Mouse (Mus musculus): ENCODE results near the gene Acer2. TPM values are rescaled to one million over a fixed set of nuclear protein-coding genes. Genes with fewer than 3 reads are reported as not detected.

Acer2 gene
- polyA plus RNA-seq, 1 experiment from 2014 or later = 7.0 TPM

DNA sequence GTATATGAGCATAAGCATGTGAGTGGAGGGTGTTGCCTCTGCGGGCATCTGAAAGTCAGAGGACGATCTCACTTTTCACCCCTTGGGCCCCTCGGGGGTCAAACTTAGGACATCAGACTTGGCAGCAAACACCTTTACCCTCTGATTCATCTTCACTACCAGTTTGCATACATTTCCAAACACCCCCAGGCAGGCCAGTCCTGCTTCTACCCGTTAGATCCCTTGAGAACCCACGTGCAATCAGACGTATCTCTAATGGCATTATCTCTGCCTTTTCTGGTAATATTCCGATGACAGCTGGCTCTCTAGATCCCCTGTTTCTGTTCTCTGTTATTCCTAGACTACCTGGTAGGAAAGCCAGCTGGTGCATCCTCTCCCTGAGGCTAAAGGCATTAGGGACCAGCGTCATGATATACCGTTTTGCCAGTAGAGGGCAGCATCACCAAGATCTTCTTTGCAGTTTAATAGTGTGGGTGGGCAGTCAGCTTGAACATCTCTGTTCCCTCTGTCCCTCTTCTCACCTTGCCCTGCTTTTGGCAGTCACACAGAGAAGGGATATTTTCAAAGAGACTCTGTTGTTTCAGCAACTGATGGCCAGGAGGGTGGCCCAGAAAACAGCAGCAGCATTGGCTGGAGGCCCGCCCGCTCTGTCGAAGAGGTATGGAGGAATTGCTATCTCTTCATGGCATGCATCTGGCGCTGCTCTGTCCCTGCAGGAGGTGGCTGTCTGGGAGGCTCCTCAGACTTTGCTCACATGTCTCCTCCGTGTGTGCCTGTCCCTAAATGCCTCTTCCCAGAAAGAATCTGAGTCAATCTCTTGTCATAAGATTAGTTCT is 83.6 kb downstream of the Acer2 start:
- Histone ChIP-seq H3K9me3 (ENCODE audit: control insufficient read depth, low read length) (no peaks in the 10 kb centered on the region), H3K4me3 (ENCODE audit: low read depth, low read length) (no peak overlapping the region), H3K9ac (ENCODE audit: low read length) (no peak overlapping the region), H3K4me1 (ENCODE audit: control insufficient read depth, insufficient read depth, low read length) (no peaks in the 10 kb centered on the region), H3K36me3 (ENCODE audit: control insufficient read depth, insufficient read depth, low read length) (no peaks in the 10 kb centered on the region), H3K27ac (ENCODE audit: low read depth, low read length) (no peak overlapping the region), H3K27me3 (ENCODE audit: control insufficient read depth, insufficient read depth, low read length) (no peaks in the 10 kb centered on the region), H3K4me2 (no peak overlapping the region)
- WGBS = 48% methylated on average over 14 of the region's 14 CpGs
- ATAC-seq (ENCODE audit: low FRiP score) (peak; percentile 76), DNase-seq (ENCODE audit: low spot score, missing footprints) (peak; percentile 95)

DNA sequence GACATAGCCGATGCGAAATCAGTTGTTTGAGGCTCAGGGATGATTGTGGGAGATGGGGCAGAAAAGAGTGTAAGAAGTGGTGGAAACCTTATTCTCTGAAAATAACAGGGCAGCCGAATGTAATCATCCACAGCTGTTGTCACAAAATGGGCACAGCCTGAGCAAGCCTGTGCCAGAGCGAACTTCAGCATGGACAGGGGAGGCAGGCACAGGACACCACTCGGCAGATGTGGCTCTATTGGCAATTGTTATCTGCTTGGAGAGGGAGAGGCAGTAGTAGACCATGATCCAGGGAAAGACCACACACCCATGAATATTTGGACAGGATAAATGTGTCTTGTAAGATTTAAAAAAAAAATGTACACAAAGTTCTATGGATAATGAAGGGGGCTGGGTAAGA is 103.1 kb downstream of the Acer2 start:
- no peaks in the 10 kb centered on the region for H3K4me1 ChIP-seq (ENCODE audit: control insufficient read depth, insufficient read depth, low read length)
- no peaks in the 10 kb centered on the region for H3K9me3 ChIP-seq (ENCODE audit: control insufficient read depth, low read length)
- H3K4me3 ChIP-seq (ENCODE audit: low read depth, low read length) = no peak overlapping the region
- WGBS = 88% methylated on average over 5 of the region's 5 CpGs
- no peak overlapping the region for H3K4me2 ChIP-seq
- no peak overlapping the region for H3K9ac ChIP-seq (ENCODE audit: low read length)
- no peak overlapping the region for H3K27ac ChIP-seq (ENCODE audit: low read depth, low read length)
- H3K36me3 ChIP-seq (ENCODE audit: control insufficient read depth, insufficient read depth, low read length) = no peaks in the 10 kb centered on the region
- no peaks in the 10 kb centered on the region for H3K27me3 ChIP-seq (ENCODE audit: control insufficient read depth, insufficient read depth, low read length)
- ATAC-seq (ENCODE audit: low FRiP score) (no peak), DNase-seq (ENCODE audit: low spot score, missing footprints) (peak; percentile 53)

Other genes with a start within 250 kb of the Acer2 start
- 72.3 and 79.7 TPM in 2 replicates for gene Plin2, start 204.3 kb upstream of the Acer2 start, polyA plus RNA-seq (2014; fragmentation: Nextera tagmentation; extraction: Ambion mirVana)
- gene Dennd4c, start 125.8 kb upstream of the Acer2 start, polyA plus RNA-seq (2014; fragmentation: Nextera tagmentation; extraction: Ambion mirVana) = 4.9 and 5.0 TPM in 2 replicates
- 721 and 723 TPM in 2 replicates for gene Rps6, start 17.0 kb upstream of the Acer2 start, polyA plus RNA-seq (2014; fragmentation: Nextera tagmentation; extraction: Ambion mirVana)